Mouse (Mus musculus): ENCODE results near the gene Abracl. TPM values are rescaled to one million over a fixed set of nuclear protein-coding genes. Genes with fewer than 3 reads are reported as not detected.

Gene Abracl
- total and polyA plus RNA-seq, 3 experiments, result 13.9 to 27.0 (median 25.3) TPM

- peaks cover 11% of the 10 kb centered on the region for H3K4me1 ChIP-seq (ENCODE audit: control insufficient read depth, insufficient read depth, low read length)
- H3K36me3 ChIP-seq (ENCODE audit: control insufficient read depth, insufficient read depth, low read length), result peaks cover 4% of the 10 kb centered on the region
- no peaks in the 10 kb centered on the region for H3K27me3 ChIP-seq (ENCODE audit: control insufficient read depth, insufficient read depth, low read length)
- H3K9ac ChIP-seq (ENCODE audit: low read depth, low read length), result no peak overlapping the region
- DNase-seq, result no peak
- H3K27ac ChIP-seq, result no peak overlapping the region
- WGBS, result 50% methylated on average over 10 of the region's 10 CpGs
- H3K79me2 ChIP-seq (replicated peaks; ENCODE audit: control insufficient read depth, insufficient read depth, low read length), result peaks cover 6% of the 10 kb centered on the region
- no peak for TF ChIP-seq POLR2A (IDR thresholded peaks at IDR 0.05; ENCODE audit: insufficient read depth, low read depth, low read length)
- no peak for TF ChIP-seq EP300 (IDR thresholded peaks at IDR 0.05; ENCODE audit: insufficient read depth, low read depth, low read length)
- TF ChIP-seq CTCF (IDR thresholded peaks at IDR 0.05), result no peak
- H3K4me3 ChIP-seq, result no peak overlapping the region
- intact Hi-C loops (cut with DNase I), result no loop called here
Measured at GRCm38 (mm10) chr10:18067761-18068446, 44.8 kb upstream of the Abracl start.

DNA sequence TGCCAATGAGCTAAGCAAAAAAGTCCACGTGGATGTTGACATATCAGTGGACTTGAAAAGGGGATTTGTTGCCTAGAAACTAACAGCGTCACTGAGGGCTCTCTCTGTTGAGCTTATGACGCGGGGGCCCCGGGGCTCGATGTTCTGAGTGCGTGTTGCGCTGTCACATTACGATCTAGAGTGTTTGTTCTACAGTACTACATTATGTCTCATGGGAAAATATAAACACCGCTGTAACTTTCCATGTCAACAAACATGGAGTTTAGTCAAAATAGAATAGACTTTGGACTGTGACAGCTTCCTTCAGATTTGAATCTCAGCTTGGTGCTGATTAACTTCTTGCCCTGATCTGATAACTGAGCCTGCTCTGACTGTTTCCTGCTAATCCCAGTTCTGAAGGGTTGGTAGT is 42.9 kb upstream of the Abracl start:
- no peak for DNase-seq
- 85% methylated on average over 10 of the region's 10 CpGs for WGBS
- H3K79me2 ChIP-seq (replicated peaks; ENCODE audit: control insufficient read depth, insufficient read depth, low read length), result peaks cover 9% of the 10 kb centered on the region
- no peak overlapping the region for H3K9ac ChIP-seq (ENCODE audit: low read depth, low read length)
- H3K4me3 ChIP-seq, result no peak overlapping the region
- intact Hi-C loops (cut with DNase I), result no loop called here
- peaks cover 13% of the 10 kb centered on the region for H3K4me1 ChIP-seq (ENCODE audit: control insufficient read depth, insufficient read depth, low read length)
- peaks cover 4% of the 10 kb centered on the region for H3K36me3 ChIP-seq (ENCODE audit: control insufficient read depth, insufficient read depth, low read length)
- TF ChIP-seq EP300 (IDR thresholded peaks at IDR 0.05; ENCODE audit: insufficient read depth, low read depth, low read length), result no peak
- no peak for TF ChIP-seq POLR2A (IDR thresholded peaks at IDR 0.05; ENCODE audit: insufficient read depth, low read depth, low read length)
- no peak for TF ChIP-seq CTCF (IDR thresholded peaks at IDR 0.05)
- H3K27me3 ChIP-seq (ENCODE audit: control insufficient read depth, insufficient read depth, low read length), result no peaks in the 10 kb centered on the region
- no peak overlapping the region for H3K27ac ChIP-seq

GRCm38 (mm10) chr10:18064606-18065228 is 41.6 kb upstream of the Abracl start:
- DNase-seq, result no peak
- Histone ChIP-seq H3K9ac (ENCODE audit: low read depth, low read length) (no peak overlapping the region), H3K4me1 (ENCODE audit: control insufficient read depth, insufficient read depth, low read length) (peaks cover 7% of the 10 kb centered on the region), H3K36me3 (ENCODE audit: control insufficient read depth, insufficient read depth, low read length) (no peaks in the 10 kb centered on the region; the same call in 1 of the 2 replicates), H3K27me3 (ENCODE audit: control insufficient read depth, insufficient read depth, low read length) (no peaks in the 10 kb centered on the region), H3K4me3 (no peak overlapping the region), H3K79me2 (replicated peaks; ENCODE audit: control insufficient read depth, insufficient read depth, low read length) (peaks cover 9% of the 10 kb centered on the region), H3K27ac (no peak overlapping the region)
- intact Hi-C loops (cut with DNase I), result no loop called here
- TF ChIP-seq POLR2A (IDR thresholded peaks at IDR 0.05; ENCODE audit: insufficient read depth, low read depth, low read length) (no peak), EP300 (IDR thresholded peaks at IDR 0.05; ENCODE audit: insufficient read depth, low read depth, low read length) (no peak), CTCF (IDR thresholded peaks at IDR 0.05) (no peak)
- 94% methylated on average over 7 of the region's 7 CpGs for WGBS

- Histone ChIP-seq H3K27ac (no peak overlapping the region), H3K9ac (ENCODE audit: low read depth, low read length) (no peak overlapping the region), H3K27me3 (ENCODE audit: control insufficient read depth, insufficient read depth, low read length) (no peaks in the 10 kb centered on the region), H3K36me3 (ENCODE audit: control insufficient read depth, insufficient read depth, low read length) (peaks cover 2% of the 10 kb centered on the region), H3K79me2 (replicated peaks; ENCODE audit: control insufficient read depth, insufficient read depth, low read length) (peaks cover 9% of the 10 kb centered on the region), H3K4me3 (no peak overlapping the region), H3K4me1 (ENCODE audit: control insufficient read depth, insufficient read depth, low read length) (peaks cover 5% of the 10 kb centered on the region)
- no peak for DNase-seq
- 86% methylated on average over 4 of the region's 4 CpGs for WGBS
- no peak for TF ChIP-seq POLR2A (IDR thresholded peaks at IDR 0.05; ENCODE audit: insufficient read depth, low read depth, low read length)
- no peak for TF ChIP-seq EP300 (IDR thresholded peaks at IDR 0.05; ENCODE audit: insufficient read depth, low read depth, low read length)
- no peak for TF ChIP-seq CTCF (IDR thresholded peaks at IDR 0.05)
- intact Hi-C loops (cut with DNase I), result no loop called here
Measured at GRCm38 (mm10) chr10:18061533-18061932, 38.4 kb upstream of the Abracl start.

- no peak for DNase-seq
- Histone ChIP-seq H3K9ac (ENCODE audit: low read depth, low read length) (no peak overlapping the region), H3K36me3 (ENCODE audit: control insufficient read depth, insufficient read depth, low read length) (peaks cover 2% of the 10 kb centered on the region), H3K4me3 (no peak overlapping the region), H3K27ac (no peak overlapping the region), H3K79me2 (replicated peaks; ENCODE audit: control insufficient read depth, insufficient read depth, low read length) (peaks cover 6% of the 10 kb centered on the region), H3K27me3 (ENCODE audit: control insufficient read depth, insufficient read depth, low read length) (no peaks in the 10 kb centered on the region), H3K4me1 (ENCODE audit: control insufficient read depth, insufficient read depth, low read length) (peaks cover 5% of the 10 kb centered on the region)
- 84% methylated on average over 2 of the region's 2 CpGs for WGBS
- intact Hi-C loops (cut with DNase I), result no loop called here
- TF ChIP-seq POLR2A (IDR thresholded peaks at IDR 0.05; ENCODE audit: insufficient read depth, low read depth, low read length) (no peak), CTCF (IDR thresholded peaks at IDR 0.05) (no peak), EP300 (IDR thresholded peaks at IDR 0.05; ENCODE audit: insufficient read depth, low read depth, low read length) (no peak)
Measured at GRCm38 (mm10) chr10:18060778-18061177, 37.7 kb upstream of the Abracl start.

DNA sequence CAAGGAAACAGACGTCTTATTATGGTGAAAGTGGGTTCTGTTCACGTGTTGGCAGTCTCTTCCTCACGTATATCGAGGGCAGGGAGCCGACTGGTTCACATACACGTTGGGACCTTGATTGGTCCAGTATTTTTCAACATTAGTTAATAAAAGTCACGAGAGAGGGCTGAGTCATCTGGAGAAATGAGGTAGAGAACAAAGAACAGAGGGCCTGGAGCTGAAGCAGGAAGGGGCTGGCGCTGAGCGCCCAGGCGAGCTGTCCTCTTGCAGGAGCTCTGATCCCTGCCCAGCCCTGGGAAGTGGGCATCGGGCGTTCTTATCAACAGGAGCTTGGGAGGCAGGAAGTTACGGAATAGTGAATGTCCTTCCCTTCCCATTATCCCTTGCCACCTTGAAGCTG is 36.7 kb upstream of the Abracl start:
- H3K27me3 ChIP-seq (ENCODE audit: control insufficient read depth, insufficient read depth, low read length), result no peaks in the 10 kb centered on the region
- 54% methylated on average over 13 of the region's 13 CpGs for WGBS
- peaks cover 2% of the 10 kb centered on the region for H3K36me3 ChIP-seq (ENCODE audit: control insufficient read depth, insufficient read depth, low read length)
- H3K27ac ChIP-seq, result no peak overlapping the region
- peaks cover 5% of the 10 kb centered on the region for H3K4me1 ChIP-seq (ENCODE audit: control insufficient read depth, insufficient read depth, low read length)
- peaks cover 6% of the 10 kb centered on the region for H3K79me2 ChIP-seq (replicated peaks; ENCODE audit: control insufficient read depth, insufficient read depth, low read length)
- no peak for DNase-seq
- TF ChIP-seq EP300 (IDR thresholded peaks at IDR 0.05; ENCODE audit: insufficient read depth, low read depth, low read length) (no peak), CTCF (IDR thresholded peaks at IDR 0.05) (no peak), POLR2A (IDR thresholded peaks at IDR 0.05; ENCODE audit: insufficient read depth, low read depth, low read length) (no peak)
- no peak overlapping the region for H3K4me3 ChIP-seq
- H3K9ac ChIP-seq (ENCODE audit: low read depth, low read length), result no peak overlapping the region
- intact Hi-C loops (cut with DNase I), result loop anchor here (10.0 kb wide), 1 partner anchor 325 kb away; no protein-coding TSS in a partner anchor

All from heart, adult 2 months (tissue).